Mouse (Mus musculus) small intestine, adult 2 months (tissue): Measurements from ENCODE around the gene Neurod6.

Experiments used
- CTCF ChIP-seq: fragments of 200-500 bp; IDR thresholded peaks from 2 replicates; pipeline ENCODE4 v1.5.1; 2012; ENCODE audit warnings: low read depth, mild to moderate bottlenecking, control low read depth, inconsistent platforms, low read length, moderate library complexity, mixed read lengths; ENCODE audit not compliant: insufficient replicate concordance, insufficient read length; ENCODE audit errors: extremely low read depth
- POLR2A ChIP-seq: fragments of 200-500 bp; IDR thresholded peaks from 2 replicates; pipeline ENCODE4 v1.6.1; 2012; ENCODE audit warnings: low read depth, mild to moderate bottlenecking, control low read depth, inconsistent platforms, low read length, moderate library complexity

DNA sequence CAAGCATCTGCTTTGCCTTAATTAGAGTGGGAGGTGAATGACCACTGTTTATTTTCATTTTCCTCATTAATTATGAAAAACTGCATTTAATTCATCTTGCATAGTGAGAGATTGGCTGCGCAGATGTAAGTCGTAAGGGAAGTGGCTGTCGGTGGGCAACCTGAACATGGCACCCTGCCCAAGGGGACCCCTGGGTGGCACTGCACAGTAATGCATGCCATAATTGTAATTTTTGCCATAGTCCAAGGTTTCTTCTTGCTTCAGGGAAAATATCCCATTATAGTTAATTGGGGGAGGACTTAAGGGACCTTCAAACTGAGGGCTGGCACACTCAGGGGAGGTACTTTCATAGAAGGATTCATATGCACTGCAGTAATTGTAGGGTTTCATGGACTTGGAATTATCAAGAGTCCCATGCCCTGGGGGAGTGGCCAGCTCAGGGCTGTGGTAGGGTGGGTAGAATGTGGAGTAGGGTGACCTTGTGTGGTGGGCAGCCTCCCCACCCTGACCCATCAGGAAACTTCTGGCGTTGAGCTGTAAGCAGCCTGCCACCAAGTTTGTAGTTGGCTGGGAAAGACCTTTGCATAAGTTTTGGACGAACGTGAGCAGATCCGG, 2.4 kb downstream of the Neurod6 start:
- no peak for TF ChIP-seq CTCF
- no peak for TF ChIP-seq POLR2A
